Mouse (Mus musculus) brain, embryonic 14.5 days (tissue): ENCODE data around the gene Lexm.

ENCODE experiments used
- CTCF ChIP-seq: fragments of 200-500 bp; IDR thresholded peaks from 2 replicates; pipeline ENCODE4 v1.5.1; 2012; ENCODE audit warnings: inconsistent platforms, mild to moderate bottlenecking, moderate library complexity, borderline replicate concordance; ENCODE audit not compliant: insufficient read depth, insufficient read length; ENCODE audit errors: extremely low read depth
- POLR2A ChIP-seq: fragments of 200-500 bp; IDR thresholded peaks from 2 replicates; pipeline ENCODE4 v1.6.1; 2012; ENCODE audit warnings: mild to moderate bottlenecking, inconsistent platforms, borderline replicate concordance; ENCODE audit not compliant: poor library complexity, insufficient read depth, insufficient read length, severe bottlenecking; ENCODE audit errors: extremely low read depth

- TF ChIP-seq CTCF (no peak), POLR2A (no peak)
Measured at GRCm38 (mm10) chr4:106645797-106646196, 28.8 kb upstream of the Lexm start.
